Comparison of ENCODE assay signal across 8 mouse cellular contexts in the genomic region with DNA sequence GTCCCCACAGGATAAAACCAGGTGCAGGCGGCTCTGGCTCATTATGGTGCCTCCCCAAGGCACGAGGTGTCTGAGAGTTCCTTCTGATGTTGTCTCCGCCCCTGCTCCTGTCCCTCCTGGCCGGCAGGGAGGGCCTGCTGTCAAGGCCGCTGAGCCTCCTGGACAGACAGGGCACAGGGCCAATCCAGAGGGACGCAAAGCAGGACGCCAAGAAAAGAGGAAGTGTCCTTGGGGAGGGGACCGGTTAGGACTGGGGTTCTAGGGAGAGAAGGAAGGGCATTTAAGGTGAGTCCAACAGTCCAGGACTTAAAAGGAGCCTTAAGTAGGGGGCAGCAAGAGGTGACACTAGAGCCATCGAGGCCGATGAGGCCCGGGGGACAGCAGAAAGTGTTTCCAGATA. TPM values are rescaled to one million over a fixed set of nuclear protein-coding genes. Genes with fewer than 3 reads are reported as not detected.
DNase-seq lines count a peak whose midpoint lies in the region; ATAC-seq and TF ChIP-seq lines count a peak whose summit lies in the region.

No protein-coding gene starts in this region.

- TF ChIP-seq RAD21 in MEL (IDR thresholded peaks at IDR 0.05; ENCODE audit: low read depth, low read length): no peak

- 5% methylated on average over 11 of the region's 11 CpGs for WGBS in forebrain, embryonic 13.5 days
- WGBS in forebrain, embryonic 16.5 days: 12% methylated on average over 11 of the region's 11 CpGs
- 9% methylated on average over 11 of the region's 11 CpGs for WGBS in hindbrain, embryonic 16.5 days
- WGBS in liver, embryonic 11.5 days: 7% methylated on average over 11 of the region's 11 CpGs
- WGBS in neural tube, embryonic 15.5 days: 10% methylated on average over 11 of the region's 11 CpGs

- peak; percentile 34 to 38; a peak in 1 of 4 replicates for TF ChIP-seq EP300 in MEL (IDR thresholded peaks at IDR 0.05; ENCODE audit: low read depth in 1 of 2, low read length in 2 of 2)

- TF ChIP-seq CTCF in MEL (IDR thresholded peaks at IDR 0.05 in 2 of 3, conservative IDR thresholded peaks at IDR 0.05 in 1 of 3; ENCODE audit: control insufficient read depth in 1 of 3, insufficient read depth in 1 of 3, low read depth in 2 of 3, low read length in 3 of 3, poor library complexity in 1 of 3, severe bottlenecking in 1 of 3): no peak

- H3K79me2 ChIP-seq in MEL (ENCODE audit: control insufficient read depth, insufficient read depth, low read length, poor library complexity): no peaks in the 10 kb centered on the region; the same call in 1 of the 2 replicates

- no peaks in the 10 kb centered on the region for H3K9me3 ChIP-seq in forebrain, embryonic 13.5 days (replicated peaks)
- H3K9me3 ChIP-seq in forebrain, embryonic 16.5 days (ENCODE audit: control insufficient read depth, low read length): no peaks in the 10 kb centered on the region
- H3K9me3 ChIP-seq in MEL (replicated peaks; ENCODE audit: insufficient read depth, low read length): no peaks in the 10 kb centered on the region
- H3K9me3 ChIP-seq in hindbrain, embryonic 16.5 days (ENCODE audit: control insufficient read depth, low read length): no peaks in the 10 kb centered on the region
- no peaks in the 10 kb centered on the region for H3K9me3 ChIP-seq in liver, embryonic 11.5 days (ENCODE audit: control insufficient read depth, low read length)
- no peaks in the 10 kb centered on the region for H3K9me3 ChIP-seq in neural tube, embryonic 15.5 days (replicated peaks)

- ATAC-seq in forebrain, embryonic 13.5 days: no peak
- ATAC-seq in forebrain, embryonic 16.5 days: no peak
- no peak for ATAC-seq in hindbrain, embryonic 16.5 days
- ATAC-seq in liver, embryonic 11.5 days (replicated peaks; ENCODE audit: low FRiP score): no peak
- no peak for ATAC-seq in neural tube, embryonic 15.5 days (ENCODE audit: low FRiP score)
- ATAC-seq in cerebellum, adult (ENCODE audit: insufficient number of reproducible peaks, low FRiP score, low TSS enrichment): no peak

- H3K36me3 ChIP-seq in forebrain, embryonic 13.5 days (ENCODE audit: poor library complexity, severe bottlenecking): no peaks in the 10 kb centered on the region
- H3K36me3 ChIP-seq in forebrain, embryonic 16.5 days (ENCODE audit: control insufficient read depth, insufficient read depth): no peaks in the 10 kb centered on the region
- peaks cover 0 to 11% of the 10 kb centered on the region in 2 experiments; a peak in 2 of 4 replicates for H3K36me3 ChIP-seq in MEL (ENCODE audit: control insufficient read depth in 1 of 2, insufficient read depth in 2 of 2, low read length in 2 of 2)
- H3K36me3 ChIP-seq in hindbrain, embryonic 16.5 days (ENCODE audit: control insufficient read depth, insufficient read depth, low read length): no peaks in the 10 kb centered on the region
- no peaks in the 10 kb centered on the region for H3K36me3 ChIP-seq in liver, embryonic 11.5 days (ENCODE audit: control insufficient read depth, insufficient read depth, low read length)
- H3K36me3 ChIP-seq in neural tube, embryonic 15.5 days: no peaks in the 10 kb centered on the region

- DNase-seq in MEL (ENCODE audit: low read depth, low spot score): peak; percentile 92
- DNase-seq in gastrocnemius, postnatal 10 days: peak; percentile 58
- DNase-seq in liver, embryonic 11.5 days (ENCODE audit: low spot score): peak; percentile 61

- H3K27me3 ChIP-seq in forebrain, embryonic 13.5 days: peaks cover 48% of the 10 kb centered on the region
- peaks cover 17% of the 10 kb centered on the region for H3K27me3 ChIP-seq in forebrain, embryonic 16.5 days (replicated peaks; ENCODE audit: control insufficient read depth, insufficient read depth, low read length)
- H3K27me3 ChIP-seq in MEL (ENCODE audit: control insufficient read depth in 1 of 2, insufficient read depth in 2 of 2, low read length in 2 of 2): no peaks in the 10 kb centered on the region
- peaks cover 8% of the 10 kb centered on the region; the same call in 1 of the 2 replicates for H3K27me3 ChIP-seq in hindbrain, embryonic 16.5 days (replicated peaks; ENCODE audit: control insufficient read depth, insufficient read depth, low read length)
- no peaks in the 10 kb centered on the region for H3K27me3 ChIP-seq in liver, embryonic 11.5 days (replicated peaks; ENCODE audit: control insufficient read depth, insufficient read depth, low read length)
- peaks cover 39% of the 10 kb centered on the region for H3K27me3 ChIP-seq in neural tube, embryonic 15.5 days (replicated peaks)

- H3K4me3 ChIP-seq in forebrain, embryonic 13.5 days: no peak overlapping the region
- H3K4me3 ChIP-seq in forebrain, embryonic 16.5 days (replicated peaks; ENCODE audit: low read length): no peak overlapping the region
- peak overlapping the region; percentile 51 to 68 for H3K4me3 ChIP-seq in MEL (ENCODE audit: control insufficient read depth in 1 of 2, insufficient read depth in 1 of 2, low read depth in 2 of 2, low read length in 2 of 2)
- H3K4me3 ChIP-seq in hindbrain, embryonic 16.5 days (ENCODE audit: low read length): no peak overlapping the region
- H3K4me3 ChIP-seq in liver, embryonic 11.5 days (ENCODE audit: low read depth, low read length): peak overlapping the region; percentile 61
- peak overlapping the region; percentile 55 for H3K4me3 ChIP-seq in neural tube, embryonic 15.5 days (replicated peaks)

- peak overlapping the region; percentile 96 for H3K4me2 ChIP-seq in forebrain, embryonic 13.5 days
- H3K4me2 ChIP-seq in forebrain, embryonic 16.5 days (ENCODE audit: low read length): no peak overlapping the region; the same call in 1 of the 2 replicates
- H3K4me2 ChIP-seq in hindbrain, embryonic 16.5 days (ENCODE audit: low read length): peak overlapping the region; percentile 79
- H3K4me2 ChIP-seq in liver, embryonic 11.5 days: peak overlapping the region; percentile 84
- H3K4me2 ChIP-seq in neural tube, embryonic 15.5 days: peak overlapping the region; percentile 79

- no peak overlapping the region for H3K27ac ChIP-seq in forebrain, embryonic 13.5 days
- no peak overlapping the region for H3K27ac ChIP-seq in forebrain, embryonic 16.5 days (ENCODE audit: low read length)
- peak overlapping the region; percentile 89 for H3K27ac ChIP-seq in MEL (ENCODE audit: control insufficient read depth, low read depth, low read length)
- no peak overlapping the region for H3K27ac ChIP-seq in hindbrain, embryonic 16.5 days (ENCODE audit: low read depth, low read length)
- no peak overlapping the region for H3K27ac ChIP-seq in liver, embryonic 11.5 days (ENCODE audit: low read depth, low read length)
- no peak overlapping the region for H3K27ac ChIP-seq in neural tube, embryonic 15.5 days (replicated peaks)

- H3K4me1 ChIP-seq in forebrain, embryonic 13.5 days: peaks cover 39% of the 10 kb centered on the region
- H3K4me1 ChIP-seq in forebrain, embryonic 16.5 days (replicated peaks; ENCODE audit: control insufficient read depth, insufficient read depth, low read length): peaks cover 39% of the 10 kb centered on the region
- peaks cover 13 to 29% of the 10 kb centered on the region in 2 experiments for H3K4me1 ChIP-seq in MEL (ENCODE audit: control insufficient read depth in 1 of 2, insufficient read depth in 2 of 2, low read length in 2 of 2)
- H3K4me1 ChIP-seq in hindbrain, embryonic 16.5 days (ENCODE audit: control insufficient read depth, insufficient read depth, low read depth, low read length): peaks cover 24% of the 10 kb centered on the region
- H3K4me1 ChIP-seq in liver, embryonic 11.5 days (replicated peaks; ENCODE audit: control insufficient read depth, insufficient read depth, low read length): peaks cover 12% of the 10 kb centered on the region
- H3K4me1 ChIP-seq in neural tube, embryonic 15.5 days: peaks cover 51% of the 10 kb centered on the region

- no peak overlapping the region for H3K9ac ChIP-seq in forebrain, embryonic 13.5 days
- H3K9ac ChIP-seq in forebrain, embryonic 16.5 days (replicated peaks; ENCODE audit: low read depth, low read length): no peak overlapping the region
- H3K9ac ChIP-seq in MEL (ENCODE audit: control insufficient read depth, low read depth, low read length, poor library complexity, severe bottlenecking): peak overlapping the region; percentile 75
- no peak overlapping the region for H3K9ac ChIP-seq in hindbrain, embryonic 16.5 days (ENCODE audit: low read depth, low read length)
- no peak overlapping the region; the same call in 1 of the 2 replicates for H3K9ac ChIP-seq in liver, embryonic 11.5 days (ENCODE audit: low read depth, low read length)
- no peak overlapping the region for H3K9ac ChIP-seq in neural tube, embryonic 15.5 days (replicated peaks)

- TF ChIP-seq POLR2A in MEL (IDR thresholded peaks at IDR 0.05; ENCODE audit: control insufficient read depth in 1 of 2, insufficient read depth in 1 of 2, low read depth in 1 of 2, low read length in 2 of 2, poor library complexity in 1 of 2): peak in 1 of 2 experiments; percentile 60; a peak in 2 of 4 replicates

RNA-seq across cellular contexts. Expression of gene Cpt1a, which starts 0.5 kb away (rescaled TPM):
- 11.0 and 12.2 TPM in 2 replicates for polyA plus RNA-seq in forebrain, embryonic 13.5 days (2015; fragmentation: Nextera tagmentation; extraction: Ambion mirVana)
- polyA plus RNA-seq in forebrain, embryonic 16.5 days (2015; fragmentation: Nextera tagmentation; extraction: Ambion mirVana): 13.8 and 16.1 TPM in 2 replicates
- total RNA-seq in MEL (2012; rRNA removed): 16.1 and 16.2 TPM in 2 replicates
- 10 to 100 TPM in 1 of 2 experiments, not detected in 1; 40.4 TPM for polyA plus RNA-seq in MEL (2012; ENCODE audit: insufficient read depth in 1 of 2, insufficient read length in 2 of 2, low read depth in 1 of 2, low replicate concordance in 2 of 2, missing spikeins in 1 of 2)
- 10 to 100 TPM; 34.5 to 45.9 TPM for total RNA-seq in gastrocnemius, postnatal 10 days (2021)
- 17.6 and 22.4 TPM in 2 replicates for polyA plus RNA-seq in hindbrain, embryonic 16.5 days (2015; fragmentation: Nextera tagmentation; extraction: Ambion mirVana)
- polyA plus RNA-seq in liver, embryonic 11.5 days (2014; fragmentation: Nextera tagmentation; extraction: Ambion mirVana): 15.0 and 15.8 TPM in 2 replicates
- polyA plus RNA-seq in neural tube, embryonic 15.5 days (2015; fragmentation: Nextera tagmentation; extraction: Ambion mirVana): 14.7 and 21.6 TPM in 2 replicates

RNA-seq across cellular contexts. Expression of gene Ighmbp2, which starts 38.8 kb away (rescaled TPM):
- 10.6 and 12.3 TPM in 2 replicates for polyA plus RNA-seq in forebrain, embryonic 13.5 days (2015; fragmentation: Nextera tagmentation; extraction: Ambion mirVana)
- polyA plus RNA-seq in forebrain, embryonic 16.5 days (2015; fragmentation: Nextera tagmentation; extraction: Ambion mirVana): 12.0 and 12.4 TPM in 2 replicates
- 10.3 and 11.7 TPM in 2 replicates for total RNA-seq in MEL (2012; rRNA removed)
- polyA plus RNA-seq in MEL (2012; ENCODE audit: insufficient read depth in 1 of 2, insufficient read length in 2 of 2, low read depth in 1 of 2, low replicate concordance in 2 of 2, missing spikeins in 1 of 2): 10 to 100 TPM in 1 of 2 experiments, not detected in 1; 12.9 TPM
- total RNA-seq in gastrocnemius, postnatal 10 days (2021): 1 to 10 TPM; 3.7 to 4.0 TPM
- 10.0 and 11.5 TPM in 2 replicates for polyA plus RNA-seq in hindbrain, embryonic 16.5 days (2015; fragmentation: Nextera tagmentation; extraction: Ambion mirVana)
- 7.4 and 8.8 TPM in 2 replicates for polyA plus RNA-seq in liver, embryonic 11.5 days (2014; fragmentation: Nextera tagmentation; extraction: Ambion mirVana)
- polyA plus RNA-seq in neural tube, embryonic 15.5 days (2015; fragmentation: Nextera tagmentation; extraction: Ambion mirVana): 10.6 and 10.7 TPM in 2 replicates

RNA-seq across cellular contexts. Expression of gene Mrpl21, which starts 38.9 kb away (rescaled TPM):
- 127 and 133 TPM in 2 replicates for polyA plus RNA-seq in forebrain, embryonic 13.5 days (2015; fragmentation: Nextera tagmentation; extraction: Ambion mirVana)
- polyA plus RNA-seq in forebrain, embryonic 16.5 days (2015; fragmentation: Nextera tagmentation; extraction: Ambion mirVana): 92.5 and 95.7 TPM in 2 replicates
- 122 and 145 TPM in 2 replicates for total RNA-seq in MEL (2012; rRNA removed)
- polyA plus RNA-seq in MEL (2012; ENCODE audit: insufficient read depth in 1 of 2, insufficient read length in 2 of 2, low read depth in 1 of 2, low replicate concordance in 2 of 2, missing spikeins in 1 of 2): 100 to 1,000 TPM in 1 of 2 experiments, not detected in 1; 159 TPM
- total RNA-seq in gastrocnemius, postnatal 10 days (2021): 10 to 100 TPM; 73.4 to 74.8 TPM
- 96.4 and 97.4 TPM in 2 replicates for polyA plus RNA-seq in hindbrain, embryonic 16.5 days (2015; fragmentation: Nextera tagmentation; extraction: Ambion mirVana)
- polyA plus RNA-seq in liver, embryonic 11.5 days (2014; fragmentation: Nextera tagmentation; extraction: Ambion mirVana): 154 and 156 TPM in 2 replicates
- 103 and 105 TPM in 2 replicates for polyA plus RNA-seq in neural tube, embryonic 15.5 days (2015; fragmentation: Nextera tagmentation; extraction: Ambion mirVana)

Comparison
In these comparisons a context has a peak if more than half of its experiments do, and no peak if none do; other contexts are left out.
1. H3K4me3 ChIP-seq: peak in MEL (2 of 2), liver, embryonic 11.5 days (single experiment) and neural tube, embryonic 15.5 days (single experiment); none in forebrain, embryonic 13.5 days (single experiment), forebrain, embryonic 16.5 days (single experiment) and hindbrain, embryonic 16.5 days (single experiment).
2. Peak in every context shown above with its lines, with median percentiles within 50 percentile points of each other: DNase-seq.